Mouse (Mus musculus) embryonic facial prominence, embryonic 12.5 days (tissue): ENCODE measurements around the gene Oxsm. TPM values are rescaled to one million over a fixed set of nuclear protein-coding genes. Genes with fewer than 3 reads are reported as not detected.

Source experiments
- ATAC-seq: fragments of 200-750 bp; cut with Nextera tagmentation; 2 replicates; pipeline ENCODE4 v1.8.0; 2017; ENCODE audit not compliant: insufficient number of reproducible peaks, insufficient read depth, low FRiP score, low TSS enrichment
- H3K27ac ChIP-seq: fragments of 300-500 bp; sonication (generic); 2 replicates; pipeline ENCODE4 v1.5.1; 2016; ENCODE audit warnings: mild to moderate bottlenecking
- H3K27me3 ChIP-seq: fragments of 300-500 bp; sonication (generic); 2 replicates; pipeline ENCODE4 v1.6.1; 2016; ENCODE audit warnings: mild to moderate bottlenecking, moderate library complexity
- H3K36me3 ChIP-seq: fragments of 300-500 bp; sonication (generic); 2 replicates; pipeline ENCODE4 v1.6.1; 2016; ENCODE audit warnings: mild to moderate bottlenecking
- H3K4me1 ChIP-seq: fragments of 300-500 bp; sonication (generic); 2 replicates; pipeline ENCODE4 v1.6.1; 2016
- H3K4me2 ChIP-seq: fragments of 300-500 bp; sonication (generic); replicated peaks from 2 replicates; pipeline ENCODE4 v1.6.1; 2016; ENCODE audit warnings: mild to moderate bottlenecking, moderate library complexity
- H3K4me3 ChIP-seq: fragments of 300-500 bp; sonication (generic); 2 replicates; pipeline ENCODE4 v1.5.1; 2016; ENCODE audit warnings: mild to moderate bottlenecking
- H3K9ac ChIP-seq: fragments of 300-500 bp; sonication (generic); 2 replicates; pipeline ENCODE4 v1.6.1; 2016; ENCODE audit warnings: mild to moderate bottlenecking, moderate library complexity
- H3K9me3 ChIP-seq: fragments of 300-500 bp; sonication (generic); 2 replicates; pipeline ENCODE4 v1.6.1; 2016; ENCODE audit warnings: mild to moderate bottlenecking, moderate library complexity
- WGBS: fragments of 180-500 bp; shearing (Covaris S2); methylation state at CpG from one replicate; pipeline ENCODE4 v1.1.7; 2016; 5-methylcytosine and 5-hydroxymethylcytosine counted together
- polyA plus RNA-seq: library from polyadenylated mRNA; unstranded; fragments of >200 nt; fragmentation: Nextera tagmentation; extraction: Ambion mirVana; gene quantifications from 2 replicates; pipeline ENCODE4 v1.2.1, GENCODE M21; 2016

Gene Oxsm
- polyA plus RNA-seq: 1.5 and 1.6 TPM in 2 replicates

DNA sequence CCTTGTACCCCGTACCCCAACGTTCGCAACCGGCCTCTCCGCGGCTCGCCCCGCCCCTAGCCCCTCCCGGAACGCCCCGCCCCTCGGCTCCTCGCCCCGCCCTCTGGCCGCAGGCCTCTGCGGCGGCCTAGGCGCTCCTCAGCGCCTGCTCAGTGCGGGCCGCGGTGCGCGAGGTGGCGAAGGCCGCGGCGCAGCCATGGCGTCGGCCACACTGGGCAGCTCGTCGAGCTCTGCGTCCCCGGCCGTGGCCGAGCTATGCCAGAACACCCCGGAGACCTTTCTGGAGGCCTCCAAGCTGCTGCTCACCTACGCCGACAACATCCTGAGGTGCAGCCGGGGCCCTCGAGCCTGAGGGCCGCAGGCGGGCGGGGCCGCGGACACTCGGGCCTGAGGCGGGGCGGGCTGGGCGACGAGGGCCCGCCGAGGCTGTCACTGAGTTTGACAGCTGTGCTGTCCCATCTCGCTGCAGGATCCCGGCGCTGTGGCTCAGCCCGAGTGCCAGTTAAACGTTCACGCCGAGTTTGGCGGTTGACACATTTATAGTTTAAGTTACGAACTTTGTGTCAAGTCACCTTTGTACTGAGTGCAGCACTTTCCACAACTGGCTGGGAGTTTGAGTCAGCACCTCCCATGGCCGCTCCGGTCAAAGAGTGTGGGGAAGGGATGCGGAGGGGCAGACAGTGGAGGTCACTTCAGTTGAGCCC is at the start of gene Oxsm, which contains the start of gene Ngly1:
Gene Oxsm, minus strand, starts transcription at position 638 of the 704 bp plus-strand sequence.
Gene Ngly1, plus strand, starts transcription at position 110 of the 704 bp plus-strand sequence.
- ATAC-seq: peak; percentile 98
- Histone ChIP-seq H3K27ac (peak within 1 kb of the TSS; percentile 79), H3K4me3 (peak within 1 kb of the TSS; percentile 79), H3K9ac (peak within 1 kb of the TSS; percentile 94), H3K36me3 (no peaks in the 10 kb centered on the region), H3K4me1 (peaks cover 3% of the 10 kb centered on the region; the same call in 1 of the 2 replicates), H3K4me2 (peak within 1 kb of the TSS; percentile 70), H3K9me3 (no peaks in the 10 kb centered on the region), H3K27me3 (no peaks in the 10 kb centered on the region)
- whole genome bisulfite sequencing: 2% methylated on average over 61 of the region's 65 CpGs

- H3K27me3 ChIP-seq: no peaks in the 10 kb centered on the region
- ATAC-seq: no peak
- H3K4me1 ChIP-seq: no peaks in the 10 kb centered on the region
- H3K27ac ChIP-seq: no peak overlapping the region
- H3K36me3 ChIP-seq: peaks cover 9% of the 10 kb centered on the region; the same call in 1 of the 2 replicates
- no peaks in the 10 kb centered on the region for H3K9me3 ChIP-seq
- no peak overlapping the region for H3K4me3 ChIP-seq
- WGBS: 65% methylated on average over 2 of the region's 2 CpGs
- H3K4me2 ChIP-seq: no peak overlapping the region
- no peak overlapping the region for H3K9ac ChIP-seq
These were observed 47.3 kb upstream of the Oxsm start for GRCm38 (mm10) chr14:16296816-16297468.

GRCm38 (mm10) chr14:16293921-16294320 is 44.3 kb upstream of the Oxsm start:
- WGBS: 91% methylated on average over 1 of the region's 1 CpGs
- Histone ChIP-seq H3K9ac (no peak overlapping the region), H3K4me2 (no peak overlapping the region), H3K36me3 (no peaks in the 10 kb centered on the region), H3K9me3 (no peaks in the 10 kb centered on the region), H3K27me3 (no peaks in the 10 kb centered on the region), H3K4me3 (no peak overlapping the region), H3K4me1 (no peaks in the 10 kb centered on the region), H3K27ac (no peak overlapping the region)
- no peak for ATAC-seq

DNA sequence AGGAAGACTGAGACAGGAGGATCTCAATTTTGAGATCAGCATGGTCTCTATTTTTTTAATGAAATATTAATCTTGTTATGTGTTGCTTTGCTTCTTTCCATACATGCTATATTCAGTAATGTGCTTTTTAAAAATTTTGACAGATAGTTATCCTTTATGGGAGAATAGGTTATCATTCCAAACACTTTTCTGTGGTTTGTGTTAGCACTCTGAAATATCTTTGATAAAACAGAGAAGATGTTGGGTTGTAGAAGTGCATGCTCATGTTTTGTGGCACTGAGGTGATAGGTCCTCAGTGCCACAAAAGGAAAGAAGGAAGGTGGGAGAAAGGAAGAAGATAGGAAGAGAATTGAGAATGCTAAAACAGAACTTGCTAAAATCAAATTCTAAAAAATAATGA is 43.4 kb upstream of the Oxsm start:
- H3K4me2 ChIP-seq: no peak overlapping the region
- no peak overlapping the region for H3K4me3 ChIP-seq
- no peak overlapping the region for H3K27ac ChIP-seq
- H3K9me3 ChIP-seq: no peaks in the 10 kb centered on the region
- no peak overlapping the region for H3K9ac ChIP-seq
- H3K36me3 ChIP-seq: no peaks in the 10 kb centered on the region
- H3K4me1 ChIP-seq: no peaks in the 10 kb centered on the region
- no peak for ATAC-seq
- H3K27me3 ChIP-seq: no peaks in the 10 kb centered on the region

GRCm38 (mm10) chr14:16292371-16292770 is 42.8 kb upstream of the Oxsm start:
- H3K27me3 ChIP-seq: no peaks in the 10 kb centered on the region
- no peak for ATAC-seq
- H3K36me3 ChIP-seq: no peaks in the 10 kb centered on the region
- no peak overlapping the region for H3K4me3 ChIP-seq
- no peak overlapping the region for H3K27ac ChIP-seq
- WGBS: 47% methylated on average over 1 of the region's 1 CpGs
- no peaks in the 10 kb centered on the region for H3K9me3 ChIP-seq
- H3K4me2 ChIP-seq: no peak overlapping the region
- no peak overlapping the region for H3K9ac ChIP-seq
- no peaks in the 10 kb centered on the region for H3K4me1 ChIP-seq

DNA sequence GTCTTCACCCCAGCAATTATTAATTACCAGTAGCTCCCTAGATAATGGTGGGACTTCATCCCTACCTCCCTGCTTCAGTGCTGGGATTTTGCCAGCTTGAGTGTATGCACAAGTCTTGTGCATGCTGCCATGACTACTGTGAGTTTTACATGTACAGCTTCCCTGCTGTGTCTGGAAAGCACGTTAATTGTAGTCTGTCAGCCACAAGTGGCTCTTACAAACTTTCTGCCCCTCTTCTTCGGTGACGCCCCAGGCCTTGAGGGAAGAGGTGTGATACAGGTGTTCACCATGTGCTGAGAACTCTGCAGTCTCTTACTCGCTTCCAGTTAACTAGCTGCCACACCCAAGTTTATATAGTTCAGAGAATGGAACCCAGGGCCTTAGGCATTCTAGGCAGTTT is 34.4 kb upstream of the Oxsm start:
- Histone ChIP-seq H3K4me2 (no peak overlapping the region), H3K27me3 (no peaks in the 10 kb centered on the region), H3K36me3 (0 out of 2 replicates have a peak, but pooled peaks cover 4% of the 10 kb centered on the region), H3K9ac (no peak overlapping the region), H3K4me1 (no peaks in the 10 kb centered on the region), H3K27ac (no peak overlapping the region), H3K9me3 (no peaks in the 10 kb centered on the region), H3K4me3 (no peak overlapping the region)
- no peak for ATAC-seq
- 82% methylated on average over 4 of the region's 4 CpGs for WGBS

GRCm38 (mm10) chr14:16279196-16279595 is 29.6 kb upstream of the Oxsm start:
- Histone ChIP-seq H3K9me3 (no peaks in the 10 kb centered on the region), H3K27me3 (no peaks in the 10 kb centered on the region), H3K36me3 (0 out of 2 replicates have a peak, but pooled peaks cover 4% of the 10 kb centered on the region), H3K4me2 (no peak overlapping the region), H3K27ac (no peak overlapping the region), H3K4me1 (no peaks in the 10 kb centered on the region), H3K4me3 (no peak overlapping the region), H3K9ac (no peak overlapping the region)
- ATAC-seq: no peak
- 77% methylated on average over 4 of the region's 4 CpGs for WGBS

GRCm38 (mm10) chr14:16273677-16274076 is 24.1 kb upstream of the Oxsm start:
- no peak overlapping the region for H3K9ac ChIP-seq
- no peak overlapping the region for H3K27ac ChIP-seq

DNA sequence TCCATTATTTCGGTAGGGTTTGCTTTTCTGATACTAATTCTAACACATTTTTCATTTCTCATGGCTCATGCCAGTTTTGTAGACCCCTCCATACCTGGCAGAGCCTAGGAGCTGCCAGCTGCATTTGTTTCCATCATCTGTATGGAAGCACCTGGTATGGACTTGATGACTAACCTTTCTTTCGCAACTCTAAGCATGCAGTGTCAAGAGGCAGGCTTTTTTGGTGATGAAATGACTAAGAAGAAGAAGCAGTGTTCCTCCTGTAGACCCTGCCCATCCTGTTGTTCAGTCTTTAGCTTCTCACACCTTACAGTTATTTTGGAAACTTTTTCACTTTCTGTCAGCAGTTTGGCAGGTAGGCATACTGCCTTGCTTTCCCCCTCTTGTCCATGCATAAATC is 20.2 kb upstream of the Oxsm start:
- Histone ChIP-seq H3K4me2 (no peak overlapping the region), H3K9me3 (no peaks in the 10 kb centered on the region), H3K27me3 (no peaks in the 10 kb centered on the region), H3K36me3 (0 out of 2 replicates have a peak, but pooled peaks cover 6% of the 10 kb centered on the region), H3K9ac (no peak overlapping the region), H3K27ac (no peak overlapping the region), H3K4me1 (no peaks in the 10 kb centered on the region), H3K4me3 (no peak overlapping the region)
- WGBS: 88% methylated on average over 2 of the region's 2 CpGs
- ATAC-seq: no peak

More at GRCm38 (mm10) chr14:16273677-16274076, 24.1 kb upstream of the Oxsm start:
- H3K27me3 ChIP-seq: no peaks in the 10 kb centered on the region
- no peaks in the 10 kb centered on the region for H3K4me1 ChIP-seq
- 90% methylated on average over 3 of the region's 3 CpGs for WGBS
- 0 out of 2 replicates have a peak, but pooled peaks cover 6% of the 10 kb centered on the region for H3K36me3 ChIP-seq
- no peaks in the 10 kb centered on the region for H3K9me3 ChIP-seq
- H3K4me2 ChIP-seq: no peak overlapping the region
- ATAC-seq: no peak
- H3K4me3 ChIP-seq: no peak overlapping the region

GRCm38 (mm10) chr14:16267028-16267427 is 17.4 kb upstream of the Oxsm start:
- 0 out of 2 replicates have a peak, but pooled peaks cover 6% of the 10 kb centered on the region for H3K36me3 ChIP-seq
- H3K9ac ChIP-seq: no peak overlapping the region
- H3K27me3 ChIP-seq: no peaks in the 10 kb centered on the region
- no peak overlapping the region for H3K4me3 ChIP-seq
- H3K9me3 ChIP-seq: no peaks in the 10 kb centered on the region
- 86% methylated on average over 5 of the region's 5 CpGs for WGBS
- H3K27ac ChIP-seq: no peak overlapping the region
- H3K4me1 ChIP-seq: no peaks in the 10 kb centered on the region
- H3K4me2 ChIP-seq: no peak overlapping the region
- ATAC-seq: no peak

DNA sequence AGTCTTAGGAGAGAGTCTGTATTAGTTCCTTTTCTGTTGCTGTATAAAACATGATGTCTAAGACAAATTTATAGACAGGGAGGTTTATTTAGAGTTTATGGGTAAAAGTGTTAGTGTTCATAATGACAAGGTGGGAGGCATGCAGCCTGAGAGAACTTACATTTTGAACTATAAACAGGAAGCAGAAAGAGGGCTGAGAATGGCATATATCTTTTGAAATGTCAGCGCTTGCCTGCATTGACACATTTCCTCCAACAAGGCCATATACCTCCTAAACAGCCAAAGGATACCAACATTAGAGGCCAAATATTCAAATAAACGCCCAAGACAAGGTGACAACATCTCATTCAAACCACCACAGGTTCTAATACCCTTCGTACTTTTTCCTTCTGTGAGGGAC is 12.3 kb upstream of the Oxsm start:
- H3K4me1 ChIP-seq: no peaks in the 10 kb centered on the region
- H3K4me2 ChIP-seq: no peak overlapping the region
- H3K9me3 ChIP-seq: no peaks in the 10 kb centered on the region
- peaks cover 13% of the 10 kb centered on the region for H3K36me3 ChIP-seq
- no peak overlapping the region for H3K4me3 ChIP-seq
- H3K27ac ChIP-seq: no peak overlapping the region
- no peak overlapping the region for H3K9ac ChIP-seq
- no peaks in the 10 kb centered on the region for H3K27me3 ChIP-seq
- no peak for ATAC-seq
- WGBS: 90% methylated on average over 3 of the region's 3 CpGs

DNA sequence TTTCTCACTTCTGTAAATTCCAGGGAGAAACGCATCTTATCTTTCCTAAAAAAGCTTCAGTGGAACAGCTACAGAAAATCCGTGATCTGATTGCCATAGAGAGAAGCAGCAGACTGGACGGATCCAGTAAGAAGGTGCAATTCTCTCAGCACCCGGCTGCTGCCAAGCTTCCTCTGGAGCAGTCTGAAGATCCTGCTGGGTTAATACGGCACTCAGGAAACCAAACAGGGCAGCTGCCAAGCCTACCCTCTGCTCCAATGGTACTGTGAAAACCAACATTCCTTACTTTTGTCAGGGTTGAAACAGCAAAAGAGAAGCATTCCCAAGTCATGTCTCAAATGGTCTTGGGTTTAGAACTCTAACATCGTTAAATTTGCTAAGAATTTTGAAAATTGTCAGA is 10.9 kb upstream of the Oxsm start:
- H3K4me2 ChIP-seq: no peak overlapping the region
- peaks cover 18% of the 10 kb centered on the region for H3K36me3 ChIP-seq
- no peak overlapping the region for H3K27ac ChIP-seq
- no peaks in the 10 kb centered on the region for H3K27me3 ChIP-seq
- WGBS: 86% methylated on average over 6 of the region's 6 CpGs
- H3K4me3 ChIP-seq: no peak overlapping the region
- no peaks in the 10 kb centered on the region for H3K4me1 ChIP-seq
- no peak for ATAC-seq
- H3K9me3 ChIP-seq: no peaks in the 10 kb centered on the region
- H3K9ac ChIP-seq: no peak overlapping the region
